Mouse (Mus musculus) left cerebral cortex, postnatal 4 days (tissue): ENCODE data around the gene Lrrk1. TPM values are rescaled to one million over a fixed set of nuclear protein-coding genes. Genes with fewer than 3 reads are reported as not detected.

Source experiments
- DNase-seq: peaks from one replicate; pipeline ENCODE4 v3.0.0-alpha.2; 2022
- intact Hi-C: fragments of 180-260 bp; cut with DNase I; formaldehyde crosslinking; loops from one replicate; pipeline ENCODE4 v1.15.1; 2025
- total RNA-seq, 2 experiments: library from RNA; stranded (reverse); gene quantifications; 2 replicates each; pipeline ENCODE4 v1.2.3; 2021

Gene Lrrk1
- 1 to 10 TPM; 4.5 to 6.9 TPM for total RNA-seq

GRCm38 (mm10) chr7:66387813-66388521 is at the start of gene Lrrk1:
Gene Lrrk1 (minus strand): TSS chr7:66388350.
- intact Hi-C loops = loop anchor here (5.0 kb wide), 2 partner anchors 76 to 281 kb away; partner anchors contain the start of gene Chsy1
- DNase-seq = peak; percentile 22

GRCm38 (mm10) chr7:66434453-66434935 is 46.3 kb upstream of the Lrrk1 start:
- intact Hi-C loops = loop anchor here (5.0 kb wide), 1 partner anchor 228 kb away; no protein-coding TSS in a partner anchor

GRCm38 (mm10) chr7:66427437-66428161 is 39.4 kb upstream of the Lrrk1 start, which contains the start of gene Aldh1a3:
Gene Aldh1a3 (minus strand): TSS chr7:66427517.
- peak; percentile 27 for DNase-seq
- intact Hi-C loops = no loop called here

More at GRCm38 (mm10) chr7:66434453-66434935, 46.3 kb upstream of the Lrrk1 start:
- peak; percentile 72 for DNase-seq

- no peak for DNase-seq
- intact Hi-C loops = no loop called here
Observed at GRCm38 (mm10) chr7:66427053-66427436, 38.9 kb upstream of the Lrrk1 start.

GRCm38 (mm10) chr7:66421903-66422302 is 33.8 kb upstream of the Lrrk1 start:
- intact Hi-C loops = no loop called here
- DNase-seq = no peak

- DNase-seq = no peak
- intact Hi-C loops = no loop called here
Observed at GRCm38 (mm10) chr7:66418981-66419380, 30.8 kb upstream of the Lrrk1 start.

GRCm38 (mm10) chr7:66416829-66417228 is 28.7 kb upstream of the Lrrk1 start:
- intact Hi-C loops = no loop called here
- no peak for DNase-seq

- intact Hi-C loops = no loop called here
- peak; percentile 70 for DNase-seq
Observed at GRCm38 (mm10) chr7:66413093-66413492, 24.9 kb upstream of the Lrrk1 start.

GRCm38 (mm10) chr7:66409433-66409832 is 21.3 kb upstream of the Lrrk1 start:
- DNase-seq = peak; percentile 46
- intact Hi-C loops = no loop called here

GRCm38 (mm10) chr7:66406971-66407370 is 18.8 kb upstream of the Lrrk1 start:
- intact Hi-C loops = no loop called here
- DNase-seq = no peak

- DNase-seq = no peak
- intact Hi-C loops = no loop called here
Observed at GRCm38 (mm10) chr7:66405951-66406721, 18.0 kb upstream of the Lrrk1 start.

GRCm38 (mm10) chr7:66405541-66405940 is 17.4 kb upstream of the Lrrk1 start:
- intact Hi-C loops = no loop called here
- DNase-seq = no peak

GRCm38 (mm10) chr7:66404802-66405201 is 16.7 kb upstream of the Lrrk1 start:
- intact Hi-C loops = no loop called here
- no peak for DNase-seq

GRCm38 (mm10) chr7:66404141-66404540 is 16.0 kb upstream of the Lrrk1 start:
- DNase-seq = no peak
- intact Hi-C loops = no loop called here

- intact Hi-C loops = no loop called here
Observed at GRCm38 (mm10) chr7:66402876-66403275, 14.7 kb upstream of the Lrrk1 start.

GRCm38 (mm10) chr7:66401605-66402004 is 13.5 kb upstream of the Lrrk1 start:
- no peak for DNase-seq
- intact Hi-C loops = no loop called here

More at GRCm38 (mm10) chr7:66402876-66403275, 14.7 kb upstream of the Lrrk1 start:
- no peak for DNase-seq

- no peak for DNase-seq
- intact Hi-C loops = no loop called here
Observed at GRCm38 (mm10) chr7:66397288-66397687, 9.1 kb upstream of the Lrrk1 start.

- peak; percentile 51 for DNase-seq
- intact Hi-C loops = loop anchor here (5.0 kb wide), 2 partner anchors 77 to 282 kb away; partner anchors contain the start of gene Chsy1
Observed at GRCm38 (mm10) chr7:66388621-66389532, 727 bp upstream of the Lrrk1 start.

- no peak for DNase-seq
- intact Hi-C loops = loop anchor here (5.0 kb wide), 2 partner anchors 75 to 280 kb away; partner anchors contain the start of gene Chsy1
Observed at GRCm38 (mm10) chr7:66387419-66387812, 734 bp downstream of the Lrrk1 start.

GRCm38 (mm10) chr7:66386411-66386810 is 1.7 kb downstream of the Lrrk1 start:
- intact Hi-C loops = loop anchor here (5.0 kb wide), 2 partner anchors 74 to 279 kb away; partner anchors contain the start of gene Chsy1
- DNase-seq = no peak
